Mouse (Mus musculus): Measurements from ENCODE around the gene Olfr401. TPM values are rescaled to one million over a fixed set of nuclear protein-coding genes. Genes with fewer than 3 reads are reported as not detected.

Gene Olfr401
- polyA plus RNA-seq, 1 experiment from 2014 or later, result not detected

Other genes with a start within 250 kb of the Olfr401 start
- gene Olfr394, start 222.9 kb upstream of the Olfr401 start, polyA plus RNA-seq (2015; fragmentation: Nextera tagmentation; extraction: Ambion mirVana), result not detected in 2 replicates
- gene Olfr395, start 204.4 kb upstream of the Olfr401 start, polyA plus RNA-seq (2015; fragmentation: Nextera tagmentation; extraction: Ambion mirVana), result not detected in 2 replicates
- not detected in 2 replicates for gene Olfr23, start 177.0 kb upstream of the Olfr401 start, polyA plus RNA-seq (2015; fragmentation: Nextera tagmentation; extraction: Ambion mirVana)
- gene Olfr397, start 152.9 kb upstream of the Olfr401 start, polyA plus RNA-seq (2015; fragmentation: Nextera tagmentation; extraction: Ambion mirVana), result not detected in 2 replicates
- gene Olfr398, start 123.3 kb upstream of the Olfr401 start, polyA plus RNA-seq (2015; fragmentation: Nextera tagmentation; extraction: Ambion mirVana), result not detected in 2 replicates
- gene Olfr139, start 57.2 kb upstream of the Olfr401 start, polyA plus RNA-seq (2015; fragmentation: Nextera tagmentation; extraction: Ambion mirVana), result not detected in 2 replicates
- not detected in 2 replicates for gene Olfr399, start 57.1 kb upstream of the Olfr401 start, polyA plus RNA-seq (2015; fragmentation: Nextera tagmentation; extraction: Ambion mirVana)
- not detected in 2 replicates for gene Zfp616, start 43.8 kb upstream of the Olfr401 start, polyA plus RNA-seq (2015; fragmentation: Nextera tagmentation; extraction: Ambion mirVana)
- gene Olfr402, start 39.8 kb downstream of the Olfr401 start, polyA plus RNA-seq (2015; fragmentation: Nextera tagmentation; extraction: Ambion mirVana), result not detected in 2 replicates
- gene Olfr403, start 72.5 kb downstream of the Olfr401 start, polyA plus RNA-seq (2015; fragmentation: Nextera tagmentation; extraction: Ambion mirVana), result not detected in 2 replicates
- gene Olfr43, start 97.7 kb downstream of the Olfr401 start, polyA plus RNA-seq (2015; fragmentation: Nextera tagmentation; extraction: Ambion mirVana), result not detected in 2 replicates
- not detected in 2 replicates for gene Olfr406, start 146.1 kb downstream of the Olfr401 start, polyA plus RNA-seq (2015; fragmentation: Nextera tagmentation; extraction: Ambion mirVana)
- gene Olfr59, start 170.0 kb downstream of the Olfr401 start, polyA plus RNA-seq (2015; fragmentation: Nextera tagmentation; extraction: Ambion mirVana), result not detected in 2 replicates
- not detected in 2 replicates for gene Olfr410, start 224.3 kb downstream of the Olfr401 start, polyA plus RNA-seq (2015; fragmentation: Nextera tagmentation; extraction: Ambion mirVana)
- not detected in 2 replicates for gene Olfr411, start 238.9 kb downstream of the Olfr401 start, polyA plus RNA-seq (2015; fragmentation: Nextera tagmentation; extraction: Ambion mirVana)
- gene Olfr412, start 248.4 kb downstream of the Olfr401 start, polyA plus RNA-seq (2015; fragmentation: Nextera tagmentation; extraction: Ambion mirVana), result not detected in 2 replicates

All from liver, embryonic 16.5 days (tissue).